Mouse (Mus musculus) CH12.LX (cell line): ENCODE results near the gene Ergic1. TPM values are rescaled to one million over a fixed set of nuclear protein-coding genes. Genes with fewer than 3 reads are reported as not detected.
A peak's percentile ranks its signal among the peaks of the same experiment; 100 is the strongest.

Experiments used
- DNase-seq: peaks from one replicate; pipeline ENCODE4 v3.0.0-alpha.2; 2013; ENCODE audit errors: extremely low read depth
- H3K27ac ChIP-seq: 2 replicates; pipeline ENCODE4 v1.5.1; 2012; ENCODE audit warnings: low read depth, mild to moderate bottlenecking, control low read depth, moderate library complexity; ENCODE audit not compliant: insufficient read depth
- H3K27me3 ChIP-seq: replicated peaks from 2 replicates; pipeline ENCODE3; 2012; ENCODE audit warnings: inconsistent platforms
- H3K36me3 ChIP-seq, 2 experiments: replicated peaks in 1 of 2; 2 replicates each; pipeline versions ENCODE3 to v1.6.1; 2012; ENCODE audit warnings: inconsistent platforms in 1 of 2, low read length in 1 of 2, mild to moderate bottlenecking in 1 of 2, mixed read lengths in 1 of 2, moderate library complexity in 1 of 2; ENCODE audit not compliant: control insufficient read depth in 1 of 2, insufficient read depth in 1 of 2
- H3K4me1 ChIP-seq, 2 experiments: 2 replicates each; pipeline ENCODE4 v1.6.1; 2012; ENCODE audit warnings: inconsistent platforms in 1 of 2, moderate library complexity in 1 of 2; ENCODE audit not compliant: insufficient read depth in 2 of 2, control insufficient read depth in 1 of 2
- H3K4me2 ChIP-seq: 2 replicates; pipeline ENCODE4 v1.6.1; 2012; ENCODE audit warnings: low read depth, mild to moderate bottlenecking, control low read depth; ENCODE audit not compliant: poor library complexity, insufficient read depth, severe bottlenecking
- H3K4me3 ChIP-seq, 3 experiments: fragments of 150-350 bp in 1 of 3; sonication (generic) in 1 of 3; replicated peaks in 1 of 3; 2 replicates each; pipeline versions ENCODE3 to v1.5.1; 2011 to 2012; ENCODE audit warnings: low read depth in 2 of 3, low read length in 2 of 3, mild to moderate bottlenecking in 2 of 3, moderate library complexity in 2 of 3, control low read depth in 1 of 3, improper control_type of control experiment in 1 of 3, inconsistent platforms in 1 of 3, mixed read lengths in 1 of 3; ENCODE audit not compliant: poor library complexity in 1 of 3
- H3K79me2 ChIP-seq: replicated peaks from 2 replicates; pipeline ENCODE4 v1.6.1; 2012; ENCODE audit warnings: mild to moderate bottlenecking, moderate library complexity; ENCODE audit not compliant: control insufficient read depth, poor library complexity, insufficient read depth, severe bottlenecking; ENCODE audit errors: extremely low read depth
- H3K9ac ChIP-seq: 2 replicates; pipeline ENCODE4 v1.6.1; 2012; ENCODE audit warnings: low read depth, mild to moderate bottlenecking, control low read depth, moderate library complexity; ENCODE audit not compliant: insufficient read depth
- H3K9me3 ChIP-seq: replicated peaks from 2 replicates; pipeline ENCODE3; 2012; ENCODE audit warnings: low read length, inconsistent platforms, mixed read lengths
- CHD1 ChIP-seq: IDR thresholded peaks from 2 replicates; pipeline ENCODE4 v1.6.1; 2012; ENCODE audit warnings: low read depth, low read length, improper control_type of control experiment, inconsistent platforms
- CHD2 ChIP-seq: IDR thresholded peaks from 2 replicates; pipeline ENCODE4 v1.6.1; 2011; ENCODE audit warnings: low read length, improper control_type of control experiment
- CTCF ChIP-seq, 2 experiments: IDR thresholded peaks in 1 of 2; conservative IDR thresholded peaks in 1 of 2; 2 replicates each; pipeline ENCODE4 v1.5.1; 2011 to 2012; ENCODE audit warnings: low read depth in 2 of 2, low read length in 2 of 2, improper control_type of control experiment in 1 of 2, inconsistent platforms in 1 of 2, mild to moderate bottlenecking in 1 of 2, moderate library complexity in 1 of 2
- ELF1 ChIP-seq: IDR thresholded peaks from 2 replicates; pipeline ENCODE4 v1.6.1; 2014; ENCODE audit warnings: low read depth, mild to moderate bottlenecking, inconsistent platforms, low read length, improper control_type of control experiment
- ETS1 ChIP-seq: conservative IDR thresholded peaks from 2 replicates; pipeline ENCODE4 v1.6.1; 2012; ENCODE audit warnings: low read depth, mild to moderate bottlenecking, inconsistent platforms, low read length, improper control_type of control experiment, moderate library complexity
- GABPA ChIP-seq: IDR thresholded peaks from 2 replicates; pipeline ENCODE4 v1.6.1; 2012; ENCODE audit warnings: low read depth, low read length, improper control_type of control experiment, inconsistent platforms; ENCODE audit not compliant: insufficient replicate concordance
- HCFC1 ChIP-seq: IDR thresholded peaks from 2 replicates; pipeline ENCODE4 v1.6.1; 2012; ENCODE audit warnings: low read depth, mild to moderate bottlenecking, inconsistent platforms, low read length, improper control_type of control experiment
- IRF4 ChIP-seq: IDR thresholded peaks from 2 replicates; pipeline ENCODE4 v1.6.1; 2014; ENCODE audit warnings: low read depth, mild to moderate bottlenecking, inconsistent platforms, low read length, improper control_type of control experiment
- JUN ChIP-seq: IDR thresholded peaks from 2 replicates; pipeline ENCODE4 v1.6.1; 2011; ENCODE audit warnings: low read depth, mild to moderate bottlenecking, low read length, improper control_type of control experiment, moderate library complexity; ENCODE audit not compliant: insufficient read depth
- KAT2A ChIP-seq: IDR thresholded peaks from 2 replicates; pipeline ENCODE4 v1.6.1; 2012; ENCODE audit warnings: low read length, improper control_type of control experiment, inconsistent platforms; ENCODE audit not compliant: insufficient replicate concordance
- MEF2A ChIP-seq: IDR thresholded peaks from 2 replicates; pipeline ENCODE4 v1.6.1; 2014; ENCODE audit warnings: low read depth, mild to moderate bottlenecking, inconsistent platforms, low read length, improper control_type of control experiment, borderline replicate concordance
- MXI1 ChIP-seq: IDR thresholded peaks from 2 replicates; pipeline ENCODE4 v1.6.1; 2011; ENCODE audit warnings: mild to moderate bottlenecking, low read depth, low read length, improper control_type of control experiment
- NRF1 ChIP-seq: IDR thresholded peaks from 2 replicates; pipeline ENCODE4 v1.6.1; 2014; ENCODE audit warnings: low read depth, mild to moderate bottlenecking, inconsistent platforms, low read length, improper control_type of control experiment, moderate library complexity
- PAX5 ChIP-seq: IDR thresholded peaks from 2 replicates; pipeline ENCODE4 v1.6.1; 2012; ENCODE audit warnings: low read length, inconsistent platforms, mixed read lengths
- RAD21 ChIP-seq: IDR thresholded peaks from 2 replicates; pipeline ENCODE4 v1.6.1; 2011; ENCODE audit warnings: low read depth, mild to moderate bottlenecking, low read length, improper control_type of control experiment, moderate library complexity
- RCOR1 ChIP-seq: conservative IDR thresholded peaks from 2 replicates; pipeline ENCODE4 v1.6.1; 2012; ENCODE audit warnings: low read depth, mild to moderate bottlenecking, inconsistent platforms, low read length, improper control_type of control experiment
- SIN3A ChIP-seq: IDR thresholded peaks from 2 replicates; pipeline ENCODE4 v1.6.1; 2012; ENCODE audit warnings: low read length, improper control_type of control experiment, inconsistent platforms
- TBP ChIP-seq: conservative IDR thresholded peaks from 2 replicates; pipeline ENCODE4 v1.6.1; 2011; ENCODE audit warnings: low read depth, low read length, improper control_type of control experiment
- TCF12 ChIP-seq: IDR thresholded peaks from 2 replicates; pipeline ENCODE4 v1.6.1; 2014; ENCODE audit warnings: low read depth, mild to moderate bottlenecking, inconsistent platforms, low read length, improper control_type of control experiment
- USF2 ChIP-seq: conservative IDR thresholded peaks from 2 replicates; pipeline ENCODE4 v1.6.1; 2011; ENCODE audit warnings: low read depth, low read length, improper control_type of control experiment
- ZMIZ1 ChIP-seq: IDR thresholded peaks from 2 replicates; pipeline ENCODE4 v1.6.1; 2012; ENCODE audit warnings: low read depth, mild to moderate bottlenecking, inconsistent platforms, low read length, improper control_type of control experiment
- dilution Hi-C: fragments of 300-500 bp; cut with MboI; formaldehyde crosslinking; loops from 2 replicates; pipeline ENCODE4 v1.14.3; 2020; ENCODE audit warnings: low sequenced_read_pairs; ENCODE audit not compliant: extremely low pct_unique_long_range_greater_than_20kb, extremely low pct_ligation_motif_present
- in situ Hi-C: fragments of 300-500 bp; cut with MboI; formaldehyde crosslinking; loops from 3 replicates; pipeline ENCODE4 v1.14.3; 2019; ENCODE audit warnings: low sequenced_read_pairs, low pct_ligation_motif_present, low pct_unique_long_range_greater_than_20kb, mixed read lengths
- polyA plus RNA-seq: library from polyadenylated mRNA; unstranded; fragments of >175 nt; gene quantifications from 2 replicates; pipeline ENCODE4 v1.2.1, GENCODE M21; 2012; ENCODE audit warnings: low read depth; ENCODE audit not compliant: insufficient read length
- total RNA-seq, 2 experiments: library from RNA; depleted of rRNA; stranded (reverse); fragments of 300-350 nt in 1 of 2; fragments of >200 nt in 1 of 2; gene quantifications; 2 replicates each; pipeline ENCODE4 v1.2.3; 2012 to 2014

Ergic1 gene
- total and polyA plus RNA-seq, 3 experiments, result 93.5 to 142 (median 131) TPM

DNA sequence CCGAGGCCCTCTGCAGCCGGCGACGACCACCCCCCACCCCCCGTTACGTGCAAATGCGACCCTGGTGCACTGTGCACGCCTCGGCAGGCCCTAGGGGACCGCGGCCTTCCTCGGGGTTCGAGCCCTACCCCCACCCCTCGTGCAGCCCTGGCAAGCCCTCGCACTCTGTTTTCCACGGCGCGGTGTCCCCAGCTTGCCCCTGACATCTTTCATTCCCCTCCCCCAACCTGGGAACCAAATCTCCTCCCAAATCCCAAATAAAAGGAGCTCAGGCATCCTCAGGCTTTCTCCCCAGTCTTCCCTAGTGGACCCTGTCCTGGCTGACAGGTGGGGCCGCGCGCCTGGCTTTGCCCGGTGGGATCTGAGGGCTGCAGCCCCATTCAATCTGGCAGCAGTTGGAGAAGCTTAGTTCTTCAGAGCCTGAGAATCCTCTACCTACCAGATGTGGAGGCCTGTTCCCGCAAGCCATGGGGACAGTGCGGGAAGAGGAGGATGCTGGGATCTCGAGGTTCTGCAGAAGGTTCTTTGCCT lies 427 bp downstream of the Ergic1 start, which contains the start of gene Dusp1:
Gene Dusp1, minus strand, starts transcription at position 478 of the 531 bp plus-strand sequence.
- peak within 1 kb of the TSS; percentile 63; the same call in 1 of the 2 replicates for H3K27ac ChIP-seq
- dilution Hi-C loops, result no loop called here
- peaks cover 8 to 37% of the 10 kb centered on the region in 2 experiments for H3K4me1 ChIP-seq

DNA sequence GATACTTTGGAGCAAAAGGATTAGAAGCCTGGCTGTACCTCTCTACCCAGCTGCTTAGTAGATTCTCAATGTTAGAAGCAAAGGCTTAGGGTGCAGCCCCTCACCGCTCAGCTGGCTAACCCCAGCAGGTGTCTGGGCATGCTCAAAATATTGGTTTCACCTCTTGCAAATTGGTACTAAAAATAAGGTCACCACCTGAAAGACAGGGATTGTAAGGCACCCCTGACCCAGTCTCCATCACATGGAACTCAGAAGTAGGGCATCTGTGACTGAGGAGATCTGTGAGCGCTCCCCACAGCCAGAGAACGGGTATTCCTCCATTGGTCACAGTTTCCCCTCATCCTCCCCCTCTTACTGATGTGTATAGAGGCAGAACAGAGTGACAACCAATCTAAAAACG lies 1.0 kb downstream of the Ergic1 start:
- H3K4me1 ChIP-seq, result peaks cover 8 to 40% of the 10 kb centered on the region in 2 experiments
- peaks cover 28 to 40% of the 10 kb centered on the region in 2 experiments for H3K36me3 ChIP-seq
- no peaks in the 10 kb centered on the region for H3K27me3 ChIP-seq
- peak overlapping the region; percentile 26; the same call in 1 of the 2 replicates for H3K27ac ChIP-seq
- peak; percentile 50 for DNase-seq
- H3K9ac ChIP-seq, result peak overlapping the region; percentile 51
- H3K79me2 ChIP-seq, result peaks cover 51% of the 10 kb centered on the region
- in situ Hi-C loops (no loop called here), dilution Hi-C loops (no loop called here)
- peak overlapping the region; percentile 85 for H3K4me2 ChIP-seq
- TF ChIP-seq USF2 (no peak), GABPA (no peak), NRF1 (0 out of 2 replicates have a peak, but pooled peaks have one; percentile 4), IRF4 (no peak), RAD21 (peak; percentile 5), TCF12 (peak; percentile 66; the same call in 1 of the 2 replicates), ETS1 (peak; percentile 60), MEF2A (peak; percentile 67; the same call in 1 of the 2 replicates), JUN (no peak), SIN3A (peak; percentile 6; the same call in 1 of the 2 replicates), TBP (no peak)
- peaks cover 17% of the 10 kb centered on the region for H3K9me3 ChIP-seq
- H3K4me3 ChIP-seq, result peak overlapping the region; percentile 75 to 97 (median 86)

More for the DNA sequence above, 427 bp downstream of the Ergic1 start, which contains the start of gene Dusp1:
- Histone ChIP-seq H3K79me2 (peaks cover 45% of the 10 kb centered on the region), H3K27me3 (no peaks in the 10 kb centered on the region), H3K4me2 (peak within 1 kb of the TSS; percentile 85), H3K36me3 (peaks cover 25 to 34% of the 10 kb centered on the region in 2 experiments)
- DNase-seq, result no peak
- TF ChIP-seq CHD1 (no peak), PAX5 (no peak), CTCF (conservative IDR thresholded peaks at IDR 0.05 in 1 of 2, IDR thresholded peaks at IDR 0.05 in 1 of 2; ENCODE audit: low read depth in 2 of 2, low read length in 2 of 2) (no peak), TBP (no peak), CHD2 (peak; percentile 49; the same call in 1 of the 2 replicates), KAT2A (no peak), ELF1 (no peak), USF2 (no peak), MEF2A (no peak), ZMIZ1 (no peak), RCOR1 (no peak), SIN3A (peak; percentile 2; the same call in 1 of the 2 replicates), MXI1 (peak; percentile 11; the same call in 1 of the 2 replicates), HCFC1 (no peak)
- TF ChIP-seq, all 38 proteins: peak for 3
- in situ Hi-C loops, result no loop called here
- peak within 1 kb of the TSS; percentile 75 to 97 (median 86) for H3K4me3 ChIP-seq
- peak within 1 kb of the TSS; percentile 93 for H3K9ac ChIP-seq
- peaks cover 17% of the 10 kb centered on the region for H3K9me3 ChIP-seq
